Mouse (Mus musculus) ZHBTc4 (cell line): ENCODE data around the gene Nectin3.
A peak's percentile ranks its signal among the peaks of the same experiment; 100 is the strongest.
"Not testable (repeated sequence)": the region's sequence is repeated elsewhere in the genome, so short reads cannot be mapped to it uniquely, and the experiment has no call there.

Experiments used
- DNase-seq: peaks from one replicate; pipeline ENCODE4 v3.0.0-alpha.2; 2011; ENCODE audit warnings: low read depth, low spot score

Gene Nectin3

DNA sequence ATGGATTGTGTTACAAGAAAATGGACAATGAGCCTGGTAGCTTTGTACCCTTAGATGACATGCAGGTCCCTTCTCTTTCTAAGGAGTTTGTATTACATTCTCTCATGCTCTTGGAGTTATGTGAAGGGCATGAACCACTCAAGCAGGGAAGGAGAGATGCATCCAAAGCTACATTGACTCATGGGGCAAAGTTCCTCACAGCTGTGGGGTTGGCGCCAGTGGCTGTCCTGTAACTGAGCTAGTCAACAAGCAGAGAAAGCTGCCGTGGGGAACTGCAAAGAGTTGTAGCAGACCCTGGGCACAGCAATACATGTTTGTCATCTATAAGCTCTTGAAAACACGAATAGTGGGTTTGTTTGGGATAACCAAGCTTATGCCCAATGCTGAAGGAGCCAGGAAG, 82.1 kb downstream of the Nectin3 start:
- no peak for DNase-seq

DNA sequence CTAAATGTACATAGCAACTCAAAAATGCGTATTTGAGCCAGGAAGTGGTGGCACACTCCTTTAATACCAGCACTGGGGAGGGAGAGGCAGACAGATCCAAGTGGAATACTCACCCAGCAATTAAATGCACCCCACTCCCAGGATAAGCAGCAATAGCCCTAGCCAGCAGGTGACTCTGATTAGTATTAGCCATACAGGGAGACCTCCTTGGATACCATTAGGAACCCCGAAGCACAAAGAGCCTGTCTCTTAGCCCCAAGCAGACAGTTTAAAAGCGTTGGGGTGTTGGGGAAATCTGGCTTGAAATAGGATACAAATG, 87.6 kb downstream of the Nectin3 start:
- DNase-seq = no peak

DNA sequence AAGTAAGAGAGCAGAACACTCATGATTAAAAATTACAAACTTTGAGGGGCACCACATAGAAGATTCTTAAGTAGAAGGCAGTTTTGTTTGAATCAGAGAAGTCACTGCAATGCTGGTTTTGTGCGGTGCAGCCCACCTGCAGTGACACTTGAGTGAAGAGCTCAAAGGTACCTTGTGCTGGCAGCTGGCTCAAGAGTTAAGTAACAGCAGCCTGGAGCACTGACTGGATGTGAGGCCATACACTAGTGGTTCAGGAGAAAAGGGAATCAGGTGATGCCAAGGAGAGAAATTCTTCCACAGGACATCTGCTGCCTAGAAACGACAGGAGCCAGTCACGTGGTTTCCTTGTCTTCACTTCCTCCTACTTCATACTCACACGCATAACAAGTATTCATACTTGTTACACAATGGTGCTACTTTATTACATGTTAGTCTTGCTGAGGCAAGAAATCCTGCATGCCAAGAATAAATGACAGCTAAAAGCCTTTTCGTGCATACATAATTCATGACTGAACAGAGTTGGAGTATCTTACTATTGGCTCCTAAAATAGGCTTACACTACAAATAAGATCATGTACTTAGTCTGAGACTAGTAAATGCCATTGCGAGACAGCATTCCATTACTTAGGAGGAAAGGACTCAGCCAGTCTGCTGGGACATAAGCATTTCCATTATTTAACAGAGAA, 88.1 kb downstream of the Nectin3 start:
- DNase-seq = no peak

DNA sequence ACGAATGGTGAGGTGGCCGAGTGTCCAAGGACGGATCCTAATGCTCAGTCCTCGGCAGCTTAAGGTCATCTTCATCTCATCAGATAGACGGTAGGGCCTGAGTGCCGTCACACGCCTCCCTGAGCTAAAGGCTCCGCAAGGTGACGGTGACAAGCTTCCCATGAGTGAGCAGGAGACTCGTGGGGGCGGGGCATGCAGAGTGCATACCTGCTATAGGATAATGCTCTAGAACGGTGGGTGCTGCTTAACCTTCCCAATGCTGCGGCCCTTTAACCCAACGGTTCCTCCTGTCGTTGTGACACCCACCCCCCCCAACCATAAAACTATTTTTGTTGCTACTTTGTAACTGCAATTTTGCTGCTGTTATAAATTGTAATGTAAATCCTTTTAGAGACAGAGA, 90.3 kb downstream of the Nectin3 start:
- DNase-seq = no peak

DNA sequence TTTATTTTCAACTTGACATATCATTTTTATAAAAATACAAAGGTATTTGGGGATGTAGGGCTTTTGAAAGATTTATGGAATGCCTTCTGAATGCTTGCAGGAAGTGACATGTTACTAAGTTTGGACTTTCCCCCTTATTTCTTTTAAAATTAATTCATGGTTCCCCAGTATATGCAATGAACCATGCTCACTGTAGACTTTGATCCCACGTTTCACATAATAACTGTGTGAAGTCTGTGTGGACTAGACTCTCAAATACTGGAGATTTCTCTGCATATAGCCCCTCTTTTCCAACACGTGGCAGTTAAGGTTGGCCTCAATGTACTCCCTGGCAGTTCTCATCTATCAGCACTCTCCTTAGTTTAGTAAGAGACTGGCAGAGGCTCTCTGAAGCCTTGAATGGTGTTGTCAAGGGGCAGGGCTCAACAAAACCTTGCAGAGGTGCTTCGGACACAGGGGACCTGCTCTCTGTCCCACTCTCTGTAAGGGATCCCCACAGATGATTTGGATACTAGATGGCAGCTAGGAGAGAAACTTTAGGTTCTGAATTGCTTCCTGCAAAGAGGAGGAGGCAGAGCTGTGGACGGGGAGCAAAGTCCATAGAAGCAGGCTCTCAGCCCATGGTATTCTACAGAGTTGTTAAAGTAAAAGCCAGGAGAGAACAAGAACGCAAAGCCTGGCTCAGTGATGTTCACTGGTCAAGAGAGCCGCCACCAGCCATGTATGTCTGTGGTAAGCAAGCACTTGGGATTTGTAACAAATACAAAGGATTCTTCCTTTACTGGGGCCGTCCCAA, 91.3 kb downstream of the Nectin3 start:
- no peak for DNase-seq

DNA sequence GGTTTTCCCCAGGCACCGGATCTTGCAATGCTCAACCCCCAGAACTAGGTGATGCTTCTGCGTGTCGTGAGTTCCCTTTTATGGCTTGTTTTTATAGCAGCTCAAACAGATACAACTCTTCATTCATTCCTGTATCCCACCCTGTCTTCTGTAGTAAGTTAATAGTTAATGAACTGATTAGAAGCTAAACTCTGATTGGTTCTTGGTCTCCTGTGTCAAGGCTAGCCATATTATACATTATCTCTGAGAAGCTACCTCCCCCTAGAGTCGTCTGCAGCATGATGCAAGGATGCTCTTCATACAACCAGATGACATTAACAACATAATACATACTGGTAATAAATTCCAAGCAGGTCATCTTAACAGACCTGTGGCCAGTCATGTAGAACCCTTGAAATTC, 100.4 kb downstream of the Nectin3 start:
- DNase-seq = no peak

DNA sequence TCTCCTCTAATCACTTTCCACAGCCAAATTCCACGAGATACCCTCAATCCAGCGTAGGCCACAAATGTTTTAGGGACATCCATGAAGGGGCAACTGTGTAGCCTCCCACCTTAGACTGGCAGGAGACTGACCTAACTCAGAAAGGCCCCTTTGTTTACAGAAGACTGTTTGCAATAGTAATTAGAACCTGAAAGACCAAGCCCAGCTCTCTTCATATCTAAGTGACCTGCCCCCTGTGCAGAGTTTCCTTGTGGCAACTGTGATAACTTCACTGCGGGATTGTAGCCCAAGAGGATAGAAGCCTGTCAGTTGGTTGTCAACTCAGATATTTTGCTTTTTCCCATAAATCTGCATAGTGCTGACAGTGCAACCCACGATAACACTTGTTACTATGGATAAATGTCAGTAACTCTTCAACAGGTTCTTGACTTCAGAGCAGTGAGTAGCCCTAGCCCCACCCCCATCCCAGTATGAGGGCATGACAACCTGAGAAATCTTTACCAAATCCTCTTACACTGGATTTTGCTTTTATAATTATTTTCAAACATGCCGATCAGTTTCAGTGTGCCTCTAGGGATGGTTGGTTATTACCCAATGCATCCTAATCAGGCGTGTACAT, 108.8 kb downstream of the Nectin3 start:
- no peak for DNase-seq

DNA sequence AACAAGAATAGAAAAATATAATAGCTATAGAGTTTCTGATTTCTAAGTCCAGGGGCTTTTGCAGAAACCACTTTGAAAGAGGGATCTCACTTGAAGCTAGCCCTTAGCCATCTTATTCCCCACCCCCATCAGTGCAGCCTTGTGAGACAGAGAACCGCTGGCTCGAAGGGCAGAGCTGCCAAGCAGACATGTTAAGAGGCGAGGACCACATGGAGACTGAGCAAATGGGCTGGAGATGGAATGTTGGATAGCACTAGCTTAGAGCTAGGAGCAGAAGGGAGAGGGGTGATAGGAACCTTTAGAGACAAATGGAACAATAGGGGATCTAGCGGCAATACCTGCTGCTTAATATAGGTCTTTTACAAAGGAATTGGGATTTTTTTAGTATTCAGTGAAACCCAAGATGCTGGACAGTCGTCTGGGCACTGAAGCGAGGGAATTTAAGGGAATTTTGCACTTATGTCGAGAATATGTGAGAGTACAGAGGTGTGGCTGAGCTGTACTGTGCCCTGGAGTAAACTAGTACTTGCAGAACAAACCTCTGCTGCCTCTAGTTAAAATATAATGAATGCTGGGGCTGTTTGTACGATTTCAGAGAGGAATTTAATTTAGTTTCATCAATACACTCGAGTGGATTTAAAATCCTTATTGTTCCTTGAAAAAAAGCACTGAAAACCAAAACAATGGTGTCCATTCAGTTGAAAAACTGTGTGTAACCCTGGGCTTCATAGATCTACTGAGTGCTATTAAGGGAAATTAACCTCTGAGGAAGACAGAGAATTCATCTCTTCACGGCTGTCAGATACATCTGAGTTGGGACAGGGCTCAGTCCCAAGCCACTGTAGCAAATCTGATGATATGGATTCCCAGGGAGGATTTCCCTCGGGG, 109.6 kb downstream of the Nectin3 start:
- DNase-seq = no peak

DNA sequence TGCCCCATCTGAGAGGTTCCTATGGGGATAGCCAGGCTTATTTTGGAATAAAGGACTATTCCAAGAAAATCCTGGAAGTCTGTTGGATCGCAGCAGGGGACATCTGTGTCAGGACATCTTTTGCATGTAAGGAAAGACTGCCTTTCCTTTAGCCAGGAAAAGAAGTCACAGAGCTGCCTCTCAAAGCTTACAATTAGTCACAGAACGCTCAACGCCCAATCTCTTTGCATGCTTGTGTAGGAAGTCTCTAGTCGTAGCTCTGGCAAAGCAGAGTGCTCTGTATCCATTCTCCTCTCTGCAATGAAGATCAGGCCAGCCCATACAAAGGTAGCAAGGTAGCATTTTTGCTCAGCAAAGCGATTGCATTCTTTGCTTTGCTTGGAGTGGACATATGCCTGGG, 114.0 kb downstream of the Nectin3 start:
- DNase-seq = no peak

DNA sequence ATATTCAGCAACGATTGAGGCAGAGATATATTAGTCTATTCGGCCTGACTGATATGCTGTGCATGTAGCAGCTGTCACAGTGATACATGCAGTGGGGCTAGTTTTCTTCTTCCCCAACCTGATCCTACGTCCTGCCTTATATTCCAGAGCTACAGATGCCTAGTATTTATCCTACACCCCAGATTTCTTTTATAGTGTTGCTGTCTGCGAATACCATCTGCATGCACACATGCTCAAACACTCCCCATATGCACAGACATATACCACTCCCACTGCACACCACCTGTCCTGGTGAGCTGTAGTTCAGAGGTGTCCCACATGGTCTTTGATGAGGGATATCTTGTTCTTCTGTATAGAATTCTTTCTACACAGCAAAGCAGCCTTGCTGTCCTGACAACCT, 115.0 kb downstream of the Nectin3 start:
- DNase-seq = no peak

DNA sequence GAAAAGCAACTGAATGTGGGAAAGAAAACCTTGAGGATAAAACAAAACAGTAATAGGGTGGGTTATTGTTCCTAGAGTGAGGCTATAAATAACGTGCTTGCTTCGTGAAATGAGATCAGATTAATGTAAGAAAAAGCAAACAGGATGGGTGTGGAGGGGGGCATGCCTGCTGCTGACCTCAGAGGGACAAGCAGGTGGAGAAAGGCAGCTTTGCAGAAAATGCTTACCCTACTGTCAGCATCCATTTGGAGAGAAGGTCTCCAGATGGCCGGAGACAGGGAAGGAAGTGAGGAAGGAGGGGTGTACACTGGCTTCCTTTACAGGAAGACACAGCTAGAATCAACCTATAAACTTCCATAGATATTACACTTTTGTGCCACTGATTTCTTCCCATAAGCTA, 121.8 kb downstream of the Nectin3 start:
- DNase-seq = no peak

DNA sequence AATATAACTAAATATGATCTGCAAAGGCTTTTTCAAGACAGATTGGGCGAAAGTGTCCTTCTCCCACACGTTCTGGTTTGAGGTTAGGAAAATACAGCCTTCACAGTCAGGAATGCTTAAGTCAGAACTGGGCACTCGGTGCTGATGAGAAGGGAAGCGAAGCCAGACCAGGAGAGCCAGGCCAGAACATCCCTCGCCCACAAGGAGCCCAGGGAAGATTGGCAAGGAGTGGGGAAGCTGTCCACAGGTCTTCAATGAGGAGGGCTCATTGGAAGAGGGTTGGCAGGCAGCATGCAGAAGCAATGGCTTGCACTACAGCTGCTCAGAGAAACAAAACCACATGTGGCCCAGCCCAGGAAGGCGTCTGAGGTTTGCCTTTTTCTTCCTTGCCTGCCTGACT, 136.3 kb downstream of the Nectin3 start:
- DNase-seq = no peak

DNA sequence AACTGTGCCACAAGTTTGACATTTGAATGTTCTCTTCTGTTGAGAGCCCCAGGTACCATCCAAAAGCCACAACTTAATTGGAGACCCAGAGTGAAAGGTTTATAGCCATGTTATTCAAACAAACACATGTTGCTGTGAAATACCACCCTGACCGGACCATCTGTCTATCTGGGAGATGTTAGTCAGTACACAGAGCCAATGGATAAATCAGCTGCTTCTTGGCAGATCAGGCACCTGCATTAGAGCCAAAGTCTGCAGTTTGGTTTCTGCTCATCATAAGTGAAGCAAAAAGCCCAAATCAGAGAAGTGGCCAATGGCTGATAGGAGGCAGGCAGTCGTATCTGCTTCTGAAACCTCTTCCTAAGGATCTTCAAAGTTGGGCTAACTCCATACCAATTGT, 140.7 kb downstream of the Nectin3 start:
- not testable (repeated sequence) for DNase-seq

DNA sequence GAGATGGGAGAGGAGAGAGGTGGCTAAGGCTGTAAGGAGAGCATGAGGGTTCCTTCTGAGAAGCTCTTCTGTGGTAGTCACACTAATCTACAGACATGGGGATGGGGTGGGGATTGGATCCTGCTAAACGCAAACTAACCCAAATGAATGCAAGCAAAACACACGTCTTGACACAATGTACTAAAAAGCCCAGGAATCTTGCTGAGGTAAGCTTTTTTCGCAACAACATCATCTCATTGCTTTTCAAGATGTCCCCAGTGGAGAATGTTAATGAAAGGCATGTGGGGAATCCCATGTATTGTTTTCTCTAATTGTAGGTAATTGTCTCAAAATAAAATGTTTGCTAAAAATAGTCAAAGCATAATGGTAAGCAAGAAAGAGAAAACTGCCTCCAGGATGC, 141.7 kb downstream of the Nectin3 start:
- DNase-seq = peak; percentile 6
